Mouse (Mus musculus): ENCODE results near the gene Gga3. TPM values are rescaled to one million over a fixed set of nuclear protein-coding genes. Genes with fewer than 3 reads are reported as not detected.

Gga3 gene
- total and polyA plus RNA-seq, 2 experiments: 1.7 to 8.3 TPM

- no peak for DNase-seq (ENCODE audit: extremely low read depth, low read depth, low spot score)
- peaks cover 25% of the 10 kb centered on the region; the same call in 1 of the 2 replicates for H3K79me2 ChIP-seq (ENCODE audit: control insufficient read depth, insufficient read depth, low read length)
- under 1% methylated on average over 15 of the region's 15 CpGs for WGBS
- peak overlapping the region; percentile 68 for H3K27ac ChIP-seq (replicated peaks; ENCODE audit: insufficient read depth, low read depth, low read length)
- H3K4me3 ChIP-seq (ENCODE audit: insufficient read depth, low read depth, low read length): peak overlapping the region; percentile 83
- H3K27me3 ChIP-seq (ENCODE audit: control insufficient read depth, insufficient read depth, low read length): no peaks in the 10 kb centered on the region
- H3K36me3 ChIP-seq (ENCODE audit: control insufficient read depth, insufficient read depth, low read length): peaks cover 14% of the 10 kb centered on the region; the same call in 1 of the 2 replicates
- peaks cover 23% of the 10 kb centered on the region for H3K4me1 ChIP-seq (ENCODE audit: control insufficient read depth, insufficient read depth, low read length)
- peak overlapping the region; percentile 87 for H3K9ac ChIP-seq (ENCODE audit: low read depth, low read length)
- TF ChIP-seq POLR2A (IDR thresholded peaks at IDR 0.05; ENCODE audit: extremely low read depth, insufficient read depth, low read length) (no peak), CTCF (IDR thresholded peaks at IDR 0.05; ENCODE audit: low read depth, low read length) (no peak)
These were observed 749 bp downstream of the Gga3 start for GRCm38 (mm10) chr11:115603128-115603475.

DNA sequence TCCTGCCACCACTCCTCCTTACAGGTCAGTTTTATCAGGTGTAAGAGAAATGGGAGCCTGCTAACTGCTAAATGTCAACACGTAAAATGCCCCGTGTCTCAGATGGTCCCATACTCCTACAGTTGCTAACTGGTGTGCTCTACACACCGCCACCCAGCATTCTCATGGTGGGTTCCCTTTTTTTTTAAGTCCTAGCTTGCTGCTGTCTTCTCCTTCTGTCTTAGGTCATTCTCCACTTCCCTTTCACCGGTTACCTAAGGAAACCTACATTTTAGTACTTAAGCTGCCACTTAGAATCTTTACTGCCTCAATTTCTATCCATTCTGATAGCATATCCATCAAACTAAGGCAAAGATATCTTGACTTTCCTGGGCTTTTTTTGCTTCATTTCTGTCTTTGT lies 2.7 kb downstream of the Gga3 start:
- Histone ChIP-seq H3K9ac (ENCODE audit: low read depth, low read length) (no peak overlapping the region), H3K4me1 (ENCODE audit: control insufficient read depth, insufficient read depth, low read length) (peaks cover 23% of the 10 kb centered on the region), H3K79me2 (ENCODE audit: control insufficient read depth, insufficient read depth, low read length) (peaks cover 25% of the 10 kb centered on the region; the same call in 1 of the 2 replicates), H3K27me3 (ENCODE audit: control insufficient read depth, insufficient read depth, low read length) (no peaks in the 10 kb centered on the region), H3K4me3 (ENCODE audit: insufficient read depth, low read depth, low read length) (no peak overlapping the region), H3K36me3 (ENCODE audit: control insufficient read depth, insufficient read depth, low read length) (peaks cover 4% of the 10 kb centered on the region; the same call in 1 of the 2 replicates), H3K27ac (replicated peaks; ENCODE audit: insufficient read depth, low read depth, low read length) (no peak overlapping the region)
- 81% methylated on average over 4 of the region's 4 CpGs for WGBS
- TF ChIP-seq CTCF (IDR thresholded peaks at IDR 0.05; ENCODE audit: low read depth, low read length) (no peak), POLR2A (IDR thresholded peaks at IDR 0.05; ENCODE audit: extremely low read depth, insufficient read depth, low read length) (no peak)
- no peak for DNase-seq (ENCODE audit: extremely low read depth, low read depth, low spot score)

GRCm38 (mm10) chr11:115600743-115601142 lies 3.1 kb downstream of the Gga3 start:
- 97% methylated on average over 15 of the region's 15 CpGs for WGBS
- peaks cover 23% of the 10 kb centered on the region for H3K4me1 ChIP-seq (ENCODE audit: control insufficient read depth, insufficient read depth, low read length)
- H3K36me3 ChIP-seq (ENCODE audit: control insufficient read depth, insufficient read depth, low read length): 0 out of 2 replicates have a peak, but pooled peaks cover 2% of the 10 kb centered on the region
- no peak overlapping the region for H3K4me3 ChIP-seq (ENCODE audit: insufficient read depth, low read depth, low read length)
- no peak overlapping the region for H3K9ac ChIP-seq (ENCODE audit: low read depth, low read length)
- H3K27me3 ChIP-seq (ENCODE audit: control insufficient read depth, insufficient read depth, low read length): no peaks in the 10 kb centered on the region
- H3K27ac ChIP-seq (replicated peaks; ENCODE audit: insufficient read depth, low read depth, low read length): no peak overlapping the region
- H3K79me2 ChIP-seq (ENCODE audit: control insufficient read depth, insufficient read depth, low read length): peaks cover 21% of the 10 kb centered on the region; the same call in 1 of the 2 replicates
- no peak for TF ChIP-seq POLR2A (IDR thresholded peaks at IDR 0.05; ENCODE audit: extremely low read depth, insufficient read depth, low read length)
- no peak for DNase-seq (ENCODE audit: extremely low read depth, low read depth, low spot score)

GRCm38 (mm10) chr11:115599722-115600121 lies 4.1 kb downstream of the Gga3 start:
- no peak overlapping the region for H3K9ac ChIP-seq (ENCODE audit: low read depth, low read length)
- 90% methylated on average over 7 of the region's 7 CpGs for WGBS
- peaks cover 16% of the 10 kb centered on the region; the same call in 1 of the 2 replicates for H3K79me2 ChIP-seq (ENCODE audit: control insufficient read depth, insufficient read depth, low read length)
- no peak overlapping the region for H3K4me3 ChIP-seq (ENCODE audit: insufficient read depth, low read depth, low read length)
- no peaks in the 10 kb centered on the region for H3K27me3 ChIP-seq (ENCODE audit: control insufficient read depth, insufficient read depth, low read length)
- TF ChIP-seq POLR2A (IDR thresholded peaks at IDR 0.05; ENCODE audit: extremely low read depth, insufficient read depth, low read length) (no peak), CTCF (IDR thresholded peaks at IDR 0.05; ENCODE audit: low read depth, low read length) (no peak)
- no peak for DNase-seq (ENCODE audit: extremely low read depth, low read depth, low spot score)
- no peak overlapping the region for H3K27ac ChIP-seq (replicated peaks; ENCODE audit: insufficient read depth, low read depth, low read length)
- H3K4me1 ChIP-seq (ENCODE audit: control insufficient read depth, insufficient read depth, low read length): peaks cover 19% of the 10 kb centered on the region
- H3K36me3 ChIP-seq (ENCODE audit: control insufficient read depth, insufficient read depth, low read length): peaks cover 3% of the 10 kb centered on the region; the same call in 1 of the 2 replicates

DNA sequence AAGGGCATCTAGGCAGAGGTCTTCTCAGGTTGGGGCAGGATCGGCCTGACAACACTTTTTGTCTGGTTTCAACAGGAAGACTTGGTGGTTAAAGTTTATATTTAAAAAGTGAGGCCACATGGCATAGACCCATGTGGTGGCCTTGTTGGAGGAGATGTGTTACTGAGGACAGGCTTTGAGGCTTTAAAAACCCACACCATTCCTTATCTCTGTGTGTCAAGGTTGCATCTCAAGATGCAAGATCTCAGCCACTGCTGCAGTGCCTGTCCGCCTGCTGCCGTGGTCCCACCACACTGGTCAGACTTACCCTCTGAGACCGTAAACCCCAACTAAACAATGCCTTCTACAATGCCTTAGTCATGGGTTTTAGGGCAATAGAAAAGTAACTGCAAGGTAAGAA lies 5.5 kb downstream of the Gga3 start:
- H3K9ac ChIP-seq (ENCODE audit: low read depth, low read length): no peak overlapping the region
- H3K4me3 ChIP-seq (ENCODE audit: insufficient read depth, low read depth, low read length): no peak overlapping the region
- peaks cover 18% of the 10 kb centered on the region for H3K4me1 ChIP-seq (ENCODE audit: control insufficient read depth, insufficient read depth, low read length)
- DNase-seq (ENCODE audit: extremely low read depth, low read depth, low spot score): no peak
- TF ChIP-seq POLR2A (IDR thresholded peaks at IDR 0.05; ENCODE audit: extremely low read depth, insufficient read depth, low read length) (no peak), CTCF (IDR thresholded peaks at IDR 0.05; ENCODE audit: low read depth, low read length) (no peak)
- peaks cover 7% of the 10 kb centered on the region; the same call in 1 of the 2 replicates for H3K79me2 ChIP-seq (ENCODE audit: control insufficient read depth, insufficient read depth, low read length)
- H3K27me3 ChIP-seq (ENCODE audit: control insufficient read depth, insufficient read depth, low read length): no peaks in the 10 kb centered on the region
- H3K36me3 ChIP-seq (ENCODE audit: control insufficient read depth, insufficient read depth, low read length): peaks cover 5% of the 10 kb centered on the region; the same call in 1 of the 2 replicates
- no peak overlapping the region for H3K27ac ChIP-seq (replicated peaks; ENCODE audit: insufficient read depth, low read depth, low read length)
- WGBS: 98% methylated on average over 4 of the region's 4 CpGs

- TF ChIP-seq POLR2A (IDR thresholded peaks at IDR 0.05; ENCODE audit: extremely low read depth, insufficient read depth, low read length) (no peak), CTCF (IDR thresholded peaks at IDR 0.05; ENCODE audit: low read depth, low read length) (no peak)
- no peak overlapping the region for H3K9ac ChIP-seq (ENCODE audit: low read depth, low read length)
- H3K4me3 ChIP-seq (ENCODE audit: insufficient read depth, low read depth, low read length): no peak overlapping the region
- no peaks in the 10 kb centered on the region for H3K79me2 ChIP-seq (ENCODE audit: control insufficient read depth, insufficient read depth, low read length)
- H3K4me1 ChIP-seq (ENCODE audit: control insufficient read depth, insufficient read depth, low read length): peaks cover 3% of the 10 kb centered on the region; the same call in 1 of the 2 replicates
- H3K36me3 ChIP-seq (ENCODE audit: control insufficient read depth, insufficient read depth, low read length): peaks cover 27% of the 10 kb centered on the region
- 97% methylated on average over 3 of the region's 3 CpGs for WGBS
- H3K27me3 ChIP-seq (ENCODE audit: control insufficient read depth, insufficient read depth, low read length): no peaks in the 10 kb centered on the region
- no peak overlapping the region for H3K27ac ChIP-seq (replicated peaks; ENCODE audit: insufficient read depth, low read depth, low read length)
- no peak for DNase-seq (ENCODE audit: extremely low read depth, low read depth, low spot score)
These were observed 8.6 kb downstream of the Gga3 start for GRCm38 (mm10) chr11:115595209-115595608.

Measured in liver, adult 2 months (tissue).